Mouse (Mus musculus) lung, embryonic 15.5 days (tissue): ENCODE results near the gene Gmds. TPM values are rescaled to one million over a fixed set of nuclear protein-coding genes. Genes with fewer than 3 reads are reported as not detected.

Source experiments
- ATAC-seq: fragments of 200-750 bp; cut with Nextera tagmentation; 2 replicates; pipeline ENCODE4 v1.8.0; 2017; ENCODE audit warnings: moderate number of reproducible peaks, borderline replicate concordance; ENCODE audit not compliant: low FRiP score, low TSS enrichment; ENCODE audit errors: extremely low read depth
- H3K27ac ChIP-seq: fragments of 300-500 bp; sonication (generic); 2 replicates; pipeline ENCODE4 v1.5.1; 2015; ENCODE audit warnings: moderate library complexity, mild to moderate bottlenecking, inconsistent platforms
- H3K27me3 ChIP-seq: fragments of 300-500 bp; sonication (generic); 2 replicates; pipeline ENCODE4 v1.6.1; 2015; ENCODE audit warnings: inconsistent platforms
- H3K36me3 ChIP-seq: fragments of 300-500 bp; sonication (generic); 2 replicates; pipeline ENCODE4 v1.6.1; 2015; ENCODE audit warnings: inconsistent platforms
- H3K4me1 ChIP-seq: fragments of 300-500 bp; sonication (generic); 2 replicates; pipeline ENCODE4 v1.6.1; 2015; ENCODE audit warnings: inconsistent platforms
- H3K4me2 ChIP-seq: fragments of 300-500 bp; sonication (generic); 2 replicates; pipeline ENCODE4 v1.6.1; 2015; ENCODE audit warnings: inconsistent platforms, mild to moderate bottlenecking, moderate library complexity
- H3K4me3 ChIP-seq: fragments of 300-500 bp; sonication (generic); 2 replicates; pipeline ENCODE4 v1.5.1; 2015; ENCODE audit warnings: mild to moderate bottlenecking, inconsistent platforms
- H3K9ac ChIP-seq: fragments of 300-500 bp; sonication (generic); 2 replicates; pipeline ENCODE4 v1.6.1; 2015; ENCODE audit warnings: inconsistent platforms
- H3K9me3 ChIP-seq: fragments of 300-500 bp; sonication (generic); 2 replicates; pipeline ENCODE4 v1.6.1; 2016; ENCODE audit warnings: inconsistent platforms
- WGBS: fragments of 180-500 bp; shearing (Covaris S2); methylation state at CpG from one replicate; pipeline ENCODE4 v1.1.7; 2015; 5-methylcytosine and 5-hydroxymethylcytosine counted together
- polyA plus RNA-seq: library from polyadenylated mRNA; unstranded; fragments of >200 nt; fragmentation: Nextera tagmentation; extraction: Ambion mirVana; gene quantifications from 2 replicates; pipeline ENCODE4 v1.2.1, GENCODE M21; 2015

Gmds gene
- polyA plus RNA-seq, 1 experiment from 2014 or later: 24.5 TPM

- H3K9ac ChIP-seq: no peak overlapping the region
- H3K4me1 ChIP-seq: no peaks in the 10 kb centered on the region
- H3K27me3 ChIP-seq: no peaks in the 10 kb centered on the region; the same call in 1 of the 2 replicates
- H3K36me3 ChIP-seq: no peaks in the 10 kb centered on the region
- ATAC-seq: no peak
- 32% methylated on average over 3 of the region's 3 CpGs for WGBS
- no peak overlapping the region for H3K4me3 ChIP-seq
- no peak overlapping the region for H3K27ac ChIP-seq
- no peak overlapping the region for H3K4me2 ChIP-seq
- no peaks in the 10 kb centered on the region for H3K9me3 ChIP-seq
These were observed 378.0 kb downstream of the Gmds start for GRCm38 (mm10) chr13:31960514-31960913.

GRCm38 (mm10) chr13:31958346-31959335, 379.9 kb downstream of the Gmds start:
- H3K27me3 ChIP-seq: no peaks in the 10 kb centered on the region; the same call in 1 of the 2 replicates
- ATAC-seq: no peak
- no peaks in the 10 kb centered on the region for H3K4me1 ChIP-seq
- H3K4me2 ChIP-seq: no peak overlapping the region
- no peaks in the 10 kb centered on the region for H3K9me3 ChIP-seq
- no peak overlapping the region for H3K9ac ChIP-seq
- H3K27ac ChIP-seq: no peak overlapping the region
- H3K4me3 ChIP-seq: no peak overlapping the region
- no peaks in the 10 kb centered on the region for H3K36me3 ChIP-seq
- 48% methylated on average over 13 of the region's 13 CpGs for WGBS

GRCm38 (mm10) chr13:31956584-31956983, 382.0 kb downstream of the Gmds start:
- Histone ChIP-seq H3K4me2 (no peak overlapping the region), H3K27ac (no peak overlapping the region), H3K9me3 (no peaks in the 10 kb centered on the region), H3K9ac (no peak overlapping the region), H3K27me3 (no peaks in the 10 kb centered on the region; the same call in 1 of the 2 replicates), H3K4me3 (no peak overlapping the region), H3K4me1 (no peaks in the 10 kb centered on the region), H3K36me3 (no peaks in the 10 kb centered on the region)
- no peak for ATAC-seq
- WGBS: 74% methylated on average over 6 of the region's 6 CpGs

DNA sequence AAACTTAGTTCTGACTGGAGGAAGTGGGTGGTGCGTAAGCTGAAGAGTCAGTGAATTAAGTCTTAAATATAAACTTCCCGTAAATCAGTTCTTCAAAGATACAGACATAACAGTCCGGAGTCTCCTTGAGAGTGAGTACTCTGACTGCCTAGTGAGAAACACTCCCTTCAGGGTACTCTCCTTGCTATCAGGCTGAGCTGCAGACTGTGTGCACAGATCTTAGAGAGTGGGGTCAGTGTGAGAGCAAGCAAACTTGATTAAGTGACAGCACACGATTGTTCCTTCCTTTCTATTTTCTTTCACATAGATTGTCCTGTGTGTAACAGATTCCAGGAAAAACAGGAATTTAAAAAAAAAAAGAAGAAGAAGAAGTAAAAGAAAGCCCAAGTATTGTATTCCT, 382.4 kb downstream of the Gmds start:
- no peak for ATAC-seq
- no peak overlapping the region for H3K4me3 ChIP-seq
- H3K27ac ChIP-seq: no peak overlapping the region
- no peaks in the 10 kb centered on the region; the same call in 1 of the 2 replicates for H3K27me3 ChIP-seq
- no peaks in the 10 kb centered on the region for H3K9me3 ChIP-seq
- no peak overlapping the region for H3K4me2 ChIP-seq
- H3K9ac ChIP-seq: no peak overlapping the region
- no peaks in the 10 kb centered on the region for H3K4me1 ChIP-seq
- no peaks in the 10 kb centered on the region for H3K36me3 ChIP-seq
- WGBS: 31% methylated on average over 4 of the region's 4 CpGs

DNA sequence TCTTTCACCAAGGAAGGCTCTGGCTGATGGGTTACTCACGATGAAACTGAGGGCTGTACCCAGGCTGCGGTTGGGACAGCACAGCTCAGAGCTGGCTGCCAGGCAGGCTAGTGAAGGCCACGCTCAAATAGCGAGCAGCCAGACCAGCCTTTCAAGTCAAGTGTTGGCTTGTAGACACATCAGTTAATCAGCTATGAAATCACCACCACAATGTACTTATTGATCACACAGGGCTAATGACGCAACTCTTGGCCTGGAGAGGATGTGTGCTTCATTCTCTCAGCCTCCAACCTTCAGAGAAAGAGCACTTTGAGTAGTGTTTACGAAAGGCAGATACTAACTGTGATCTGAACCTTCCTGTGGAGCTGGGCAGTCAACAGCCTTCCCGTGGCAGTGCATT, 383.4 kb downstream of the Gmds start:
- Histone ChIP-seq H3K36me3 (no peaks in the 10 kb centered on the region), H3K27ac (no peak overlapping the region), H3K9me3 (no peaks in the 10 kb centered on the region), H3K9ac (no peak overlapping the region), H3K4me3 (no peak overlapping the region), H3K4me2 (no peak overlapping the region), H3K27me3 (no peaks in the 10 kb centered on the region; the same call in 1 of the 2 replicates), H3K4me1 (no peaks in the 10 kb centered on the region)
- no peak for ATAC-seq
- WGBS: 39% methylated on average over 7 of the region's 7 CpGs

DNA sequence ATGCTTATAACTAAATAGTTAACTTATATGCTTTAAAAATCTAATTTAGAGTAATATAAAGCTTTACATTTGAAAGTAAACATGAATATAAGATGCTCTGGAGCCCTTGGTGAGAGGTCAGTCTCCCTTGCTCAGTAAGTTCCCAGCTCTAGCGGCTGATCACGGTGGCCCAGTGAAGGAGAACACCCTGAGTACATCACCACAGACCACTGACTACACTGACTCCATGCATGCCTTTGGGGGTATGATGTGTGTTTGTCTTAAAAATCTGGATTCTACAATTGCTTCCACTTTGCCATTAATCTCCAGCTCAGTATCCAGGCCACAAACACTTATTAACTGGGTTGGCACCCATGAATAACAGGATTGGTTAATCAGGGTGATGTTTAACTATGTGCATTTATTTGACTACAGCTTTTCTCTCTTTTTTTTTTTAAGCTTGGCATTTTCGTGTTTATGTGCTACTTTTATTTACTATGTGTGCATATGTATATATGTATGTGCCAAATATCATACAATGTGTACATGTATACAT, 393.8 kb downstream of the Gmds start:
- no peak for ATAC-seq

GRCm38 (mm10) chr13:31943482-31944275, 394.9 kb downstream of the Gmds start:
- Histone ChIP-seq H3K36me3 (no peaks in the 10 kb centered on the region), H3K9ac (no peak overlapping the region), H3K4me2 (no peak overlapping the region), H3K4me3 (no peak overlapping the region), H3K4me1 (no peaks in the 10 kb centered on the region), H3K9me3 (no peaks in the 10 kb centered on the region), H3K27me3 (peaks cover 29% of the 10 kb centered on the region; the same call in 1 of the 2 replicates), H3K27ac (no peak overlapping the region)
- no peak for ATAC-seq
- WGBS: 40% methylated on average over 7 of the region's 7 CpGs

More for the DNA sequence above, 393.8 kb downstream of the Gmds start:
- H3K4me2 ChIP-seq: no peak overlapping the region
- no peaks in the 10 kb centered on the region for H3K4me1 ChIP-seq
- H3K4me3 ChIP-seq: no peak overlapping the region
- H3K27me3 ChIP-seq: peaks cover 22% of the 10 kb centered on the region; the same call in 1 of the 2 replicates
- no peaks in the 10 kb centered on the region for H3K9me3 ChIP-seq
- H3K9ac ChIP-seq: no peak overlapping the region
- no peak overlapping the region for H3K27ac ChIP-seq
- 81% methylated on average over 3 of the region's 3 CpGs for WGBS
- no peaks in the 10 kb centered on the region for H3K36me3 ChIP-seq

- Histone ChIP-seq H3K27me3 (peaks cover 64% of the 10 kb centered on the region), H3K27ac (no peak overlapping the region), H3K4me2 (no peak overlapping the region), H3K36me3 (no peaks in the 10 kb centered on the region), H3K9ac (no peak overlapping the region), H3K4me1 (no peaks in the 10 kb centered on the region), H3K9me3 (no peaks in the 10 kb centered on the region), H3K4me3 (no peak overlapping the region)
- 58% methylated on average over 1 of the region's 1 CpGs for WGBS
- no peak; the same call in 1 of the 2 replicates for ATAC-seq
These were observed 409.2 kb downstream of the Gmds start for GRCm38 (mm10) chr13:31929299-31929698.

DNA sequence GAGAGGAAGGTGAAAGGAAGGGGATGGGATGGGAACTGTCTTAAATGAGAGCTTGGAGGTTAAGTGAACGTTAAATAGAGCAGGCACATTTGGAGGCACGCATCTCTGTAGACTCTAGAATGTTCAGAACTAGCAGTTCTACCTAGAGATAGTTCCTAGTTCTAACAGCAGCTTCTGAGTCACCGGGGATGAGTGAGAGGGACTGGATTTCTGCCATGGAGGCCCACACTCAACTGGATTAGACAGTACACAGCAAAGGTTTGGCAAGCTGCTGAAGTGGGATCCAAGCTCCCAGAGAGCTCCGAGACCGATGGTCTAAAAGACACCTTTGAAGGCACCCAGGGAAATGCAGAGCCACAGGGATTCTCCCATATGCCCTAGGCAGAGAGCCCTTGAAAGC, 411.9 kb downstream of the Gmds start:
- Histone ChIP-seq H3K27me3 (peaks cover 65% of the 10 kb centered on the region), H3K4me3 (no peak overlapping the region), H3K4me2 (no peak overlapping the region), H3K27ac (no peak overlapping the region), H3K9ac (no peak overlapping the region), H3K4me1 (no peaks in the 10 kb centered on the region), H3K9me3 (no peaks in the 10 kb centered on the region), H3K36me3 (no peaks in the 10 kb centered on the region)
- ATAC-seq: no peak
- WGBS: 74% methylated on average over 5 of the region's 5 CpGs

- H3K27ac ChIP-seq: no peak overlapping the region
- ATAC-seq: no peak
- no peaks in the 10 kb centered on the region for H3K4me1 ChIP-seq
- H3K9ac ChIP-seq: no peak overlapping the region
- peaks cover 72% of the 10 kb centered on the region for H3K27me3 ChIP-seq
- H3K36me3 ChIP-seq: no peaks in the 10 kb centered on the region
- H3K9me3 ChIP-seq: no peaks in the 10 kb centered on the region
- WGBS: 65% methylated on average over 4 of the region's 4 CpGs
- no peak overlapping the region for H3K4me3 ChIP-seq
- no peak overlapping the region for H3K4me2 ChIP-seq
These were observed 414.0 kb downstream of the Gmds start for GRCm38 (mm10) chr13:31924506-31924905.

- H3K27ac ChIP-seq: no peak overlapping the region
- H3K4me2 ChIP-seq: no peak overlapping the region
- 80% methylated on average over 2 of the region's 2 CpGs for WGBS
- peaks cover 75% of the 10 kb centered on the region for H3K27me3 ChIP-seq
- H3K9me3 ChIP-seq: no peaks in the 10 kb centered on the region
- H3K4me3 ChIP-seq: no peak overlapping the region
- no peak for ATAC-seq
- no peaks in the 10 kb centered on the region for H3K36me3 ChIP-seq
- no peaks in the 10 kb centered on the region for H3K4me1 ChIP-seq
- H3K9ac ChIP-seq: no peak overlapping the region
These were observed 418.8 kb downstream of the Gmds start for GRCm38 (mm10) chr13:31919716-31920115.
